21 mouse cellular contexts compared by ENCODE assay signal in genomic region chr4:73789534-73789933, GRCm38 (mm10). TPM values are rescaled to one million over a fixed set of nuclear protein-coding genes. Genes with fewer than 3 reads are reported as not detected.
A peak's percentile ranks its signal among the peaks of the same experiment; 100 is the strongest.
DNase-seq lines count a peak whose midpoint lies in the region; ATAC-seq and TF ChIP-seq lines count a peak whose summit lies in the region.
"Had no signal": no experiment of that assay in that cellular context is flagged by ENCODE, and none has a peak within 500 bp of the region (broad histone marks: within the 10 kb centered on the region; RNA-seq: fewer than 3 reads in every experiment).

No protein-coding gene starts in this region.

- no peak overlapping the region for H3K9ac ChIP-seq in kidney, embryonic 16.5 days (replicated peaks; ENCODE audit: low read length)
- H3K9ac ChIP-seq in limb, embryonic 14.5 days (ENCODE audit: low read depth, low read length, severe bottlenecking) = no peak overlapping the region
- 0 out of 2 replicates have a peak overlapping the region, but pooled peaks have one; percentile 16 for H3K9ac ChIP-seq in stomach, embryonic 16.5 days (ENCODE audit: low read length)
- no peak overlapping the region for H3K9ac ChIP-seq in neural tube, embryonic 15.5 days (replicated peaks)
- H3K9ac ChIP-seq: embryonic facial prominence, embryonic 15.5 days had no signal

- ATAC-seq in kidney, embryonic 16.5 days (ENCODE audit: low FRiP score, low TSS enrichment) = no peak
- no peak for ATAC-seq in limb, embryonic 14.5 days (ENCODE audit: low FRiP score, low read depth)
- peak; percentile 27; the same call in 1 of the 2 replicates for ATAC-seq in stomach, embryonic 16.5 days (ENCODE audit: insufficient read depth, low FRiP score)
- ATAC-seq in neural tube, embryonic 15.5 days (ENCODE audit: low FRiP score) = no peak

- 0 out of 2 replicates have a peak, but pooled peaks cover 3% of the 10 kb centered on the region for H3K27me3 ChIP-seq in kidney, embryonic 16.5 days (ENCODE audit: insufficient read depth, low read length)
- no peaks in the 10 kb centered on the region for H3K27me3 ChIP-seq in testis, adult 2 months (ENCODE audit: control insufficient read depth, insufficient read depth, low read length)
- H3K27me3 ChIP-seq in limb, embryonic 14.5 days (ENCODE audit: control insufficient read depth, insufficient read depth, low read length) = peaks cover 12% of the 10 kb centered on the region; the same call in 1 of the 2 replicates
- no peaks in the 10 kb centered on the region for H3K27me3 ChIP-seq in stomach, embryonic 16.5 days (ENCODE audit: control insufficient read depth, insufficient read depth, low read length)
- H3K27me3 ChIP-seq in neural tube, embryonic 15.5 days (replicated peaks) = peaks cover 21% of the 10 kb centered on the region

- 30% methylated on average over 6 of the region's 6 CpGs for WGBS in kidney, embryonic 16.5 days
- 27% methylated on average over 6 of the region's 6 CpGs for WGBS in limb, embryonic 14.5 days
- WGBS in stomach, embryonic 16.5 days = 43% methylated on average over 6 of the region's 6 CpGs
- 65% methylated on average over 6 of the region's 6 CpGs for WGBS in neural tube, embryonic 15.5 days

- TF ChIP-seq POLR2A in testis, adult 2 months (IDR thresholded peaks at IDR 0.05; ENCODE audit: control insufficient read depth, low read depth, low read length) = no peak
- no peak for TF ChIP-seq POLR2A in limb, embryonic 14.5 days (IDR thresholded peaks at IDR 0.05; ENCODE audit: borderline replicate concordance, extremely low read depth, insufficient read depth, insufficient read length)

- H3K4me1 ChIP-seq in kidney, embryonic 16.5 days (ENCODE audit: insufficient read depth, low read length) = peaks cover 4% of the 10 kb centered on the region; the same call in 1 of the 2 replicates
- H3K4me1 ChIP-seq in testis, adult 2 months (ENCODE audit: control insufficient read depth, insufficient read depth, low read length) = peaks cover 4% of the 10 kb centered on the region
- H3K4me1 ChIP-seq in limb, embryonic 14.5 days (ENCODE audit: control insufficient read depth, insufficient read depth, low read length) = peaks cover 4% of the 10 kb centered on the region; the same call in 1 of the 2 replicates
- H3K4me1 ChIP-seq in stomach, embryonic 16.5 days (ENCODE audit: control insufficient read depth, insufficient read depth, low read length) = 0 out of 2 replicates have a peak, but pooled peaks cover 5% of the 10 kb centered on the region
- H3K4me1 ChIP-seq in neural tube, embryonic 15.5 days = peaks cover 10% of the 10 kb centered on the region

- no peak for TF ChIP-seq CTCF in testis, adult 2 months (IDR thresholded peaks at IDR 0.05; ENCODE audit: control insufficient read depth, insufficient read depth, insufficient replicate concordance, low read depth, low read length)

- H3K36me3 ChIP-seq in kidney, embryonic 16.5 days (ENCODE audit: insufficient read depth, low read length) = no peaks in the 10 kb centered on the region
- H3K36me3 ChIP-seq in testis, adult 2 months (ENCODE audit: control insufficient read depth, insufficient read depth, low read length) = no peaks in the 10 kb centered on the region
- no peaks in the 10 kb centered on the region for H3K36me3 ChIP-seq in limb, embryonic 14.5 days (ENCODE audit: control insufficient read depth, insufficient read depth, low read length)
- no peaks in the 10 kb centered on the region for H3K36me3 ChIP-seq in stomach, embryonic 16.5 days (ENCODE audit: control insufficient read depth, insufficient read depth, low read length)
- no peaks in the 10 kb centered on the region for H3K36me3 ChIP-seq in neural tube, embryonic 15.5 days
- H3K36me3 ChIP-seq: embryonic facial prominence, embryonic 15.5 days; forebrain, embryonic 10.5 days; G1E; heart, embryonic 10.5 days; midbrain, embryonic 13.5 days had no signal

- H3K4me2 ChIP-seq in kidney, embryonic 16.5 days (replicated peaks; ENCODE audit: low read depth, low read length) = peak overlapping the region; percentile 43
- 0 out of 2 replicates have a peak overlapping the region, but pooled peaks have one; percentile 96 for H3K4me2 ChIP-seq in limb, embryonic 14.5 days (replicated peaks; ENCODE audit: low read depth, low read length, severe bottlenecking)
- peak overlapping the region; percentile 38 for H3K4me2 ChIP-seq in stomach, embryonic 16.5 days (ENCODE audit: low read depth, low read length)
- no peak overlapping the region for H3K4me2 ChIP-seq in neural tube, embryonic 15.5 days

- 0 out of 2 replicates have a peak overlapping the region, but pooled peaks have one; percentile 24 for H3K27ac ChIP-seq in kidney, embryonic 16.5 days (ENCODE audit: low read length)
- H3K27ac ChIP-seq in testis, adult 2 months (ENCODE audit: control insufficient read depth, insufficient read depth, low read depth, low read length) = no peak overlapping the region
- H3K27ac ChIP-seq in limb, embryonic 14.5 days (replicated peaks; ENCODE audit: low read depth, low read length) = no peak overlapping the region
- H3K27ac ChIP-seq in stomach, embryonic 16.5 days (ENCODE audit: low read length) = peak overlapping the region; percentile 55; the same call in 1 of the 2 replicates
- no peak overlapping the region for H3K27ac ChIP-seq in neural tube, embryonic 15.5 days (replicated peaks)
- H3K27ac ChIP-seq: embryonic facial prominence, embryonic 15.5 days; forebrain, embryonic 10.5 days; heart, embryonic 10.5 days; hindbrain, postnatal 0 days; midbrain, embryonic 13.5 days had no signal

- DNase-seq in kidney, postnatal 25 days = no peak
- DNase-seq in testis, postnatal 10 days (ENCODE audit: low spot score) = no peak
- DNase-seq in limb, embryonic 14.5 days (ENCODE audit: low spot score) = no peak
- no peak for DNase-seq in right cerebral cortex, postnatal 36 days (ENCODE audit: low spot score in 2 of 2)
- DNase-seq: cerebellum, adult 9-10 months; gastrocnemius, postnatal 14 days; heart, postnatal 14 days; kidney, adult 9 months; right cerebral cortex, adult 18-20 months; spleen, adult 18-20 months; thymus, postnatal 36 days had no signal

- peak overlapping the region; percentile 29 for H3K4me3 ChIP-seq in kidney, embryonic 16.5 days (ENCODE audit: low read length)
- H3K4me3 ChIP-seq in testis, adult 2 months (ENCODE audit: control insufficient read depth, low read depth, low read length) = peak overlapping the region; percentile 79
- no peak overlapping the region for H3K4me3 ChIP-seq in limb, embryonic 14.5 days (replicated peaks; ENCODE audit: low read length)
- H3K4me3 ChIP-seq in stomach, embryonic 16.5 days (replicated peaks; ENCODE audit: low read length) = peak overlapping the region; percentile 60
- no peak overlapping the region for H3K4me3 ChIP-seq in neural tube, embryonic 15.5 days (replicated peaks)

- no peaks in the 10 kb centered on the region for H3K9me3 ChIP-seq in kidney, embryonic 16.5 days (ENCODE audit: low read length)
- H3K9me3 ChIP-seq in limb, embryonic 14.5 days (ENCODE audit: control insufficient read depth, low read length) = no peaks in the 10 kb centered on the region
- no peaks in the 10 kb centered on the region for H3K9me3 ChIP-seq in stomach, embryonic 16.5 days (replicated peaks; ENCODE audit: control insufficient read depth, low read length)
- H3K9me3 ChIP-seq in neural tube, embryonic 15.5 days (replicated peaks) = no peaks in the 10 kb centered on the region
- H3K9me3 ChIP-seq: embryonic facial prominence, embryonic 15.5 days; forebrain, embryonic 10.5 days; heart, embryonic 10.5 days; midbrain, embryonic 13.5 days had no signal

RNA-seq across cellular contexts. Expression of gene Rasef, which starts 1.3 kb away (rescaled TPM):
- 7.5 and 7.6 TPM in 2 replicates for polyA plus RNA-seq in kidney, embryonic 16.5 days (2015; fragmentation: Nextera tagmentation; extraction: Ambion mirVana)
- polyA plus RNA-seq in testis, adult 2 months (2012; rRNA removed) = 12.1 and 12.4 TPM in 2 replicates
- 0.56 and 0.60 TPM in 2 replicates for polyA plus RNA-seq in limb, embryonic 14.5 days (2012; rRNA removed)
- 1.1 and 1.5 TPM in 2 replicates for polyA plus RNA-seq in limb, embryonic 14.5 days (2014; fragmentation: Nextera tagmentation; extraction: Ambion mirVana)
- 9.8 and 10.8 TPM in 2 replicates for polyA plus RNA-seq in stomach, embryonic 16.5 days (2015; fragmentation: Nextera tagmentation; extraction: Ambion mirVana)
- polyA plus RNA-seq in neural tube, embryonic 15.5 days (2015; fragmentation: Nextera tagmentation; extraction: Ambion mirVana) = 0.51 and 1.1 TPM in 2 replicates
- polyA plus RNA-seq: G1E had no signal

Comparison
In these comparisons a context has a peak if more than half of its experiments do, and no peak if none do; other contexts are left out.
1. H3K27ac ChIP-seq: peak in kidney, embryonic 16.5 days (single experiment) and stomach, embryonic 16.5 days (single experiment); none in testis, adult 2 months (single experiment), limb, embryonic 14.5 days (single experiment) and neural tube, embryonic 15.5 days (single experiment).
2. H3K4me3 ChIP-seq: peak in kidney, embryonic 16.5 days (single experiment), testis, adult 2 months (single experiment) and stomach, embryonic 16.5 days (single experiment); none in limb, embryonic 14.5 days (single experiment) and neural tube, embryonic 15.5 days (single experiment).